Mouse (Mus musculus): ENCODE results near the gene Clstn1.

- TF ChIP-seq POLR2A (IDR thresholded peaks at IDR 0.05; ENCODE audit: borderline replicate concordance, low read depth, low read length) = no peak
- TF ChIP-seq CTCF (IDR thresholded peaks at IDR 0.05; ENCODE audit: low read depth, low read length) = no peak
Observed at GRCm38 (mm10) chr4:149585236-149585635, 1.0 kb upstream of the Clstn1 start.
